Mouse (Mus musculus) thymus, postnatal 14 days (tissue): ENCODE measurements around the gene Sp110.
"Not testable (repeated sequence)": the region's sequence is repeated elsewhere in the genome, so short reads cannot be mapped to it uniquely, and the experiment has no call there.

Experiments
- DNase-seq: peaks from one replicate; pipeline ENCODE4 v3.0.0; 2021

The Sp110 gene

DNA sequence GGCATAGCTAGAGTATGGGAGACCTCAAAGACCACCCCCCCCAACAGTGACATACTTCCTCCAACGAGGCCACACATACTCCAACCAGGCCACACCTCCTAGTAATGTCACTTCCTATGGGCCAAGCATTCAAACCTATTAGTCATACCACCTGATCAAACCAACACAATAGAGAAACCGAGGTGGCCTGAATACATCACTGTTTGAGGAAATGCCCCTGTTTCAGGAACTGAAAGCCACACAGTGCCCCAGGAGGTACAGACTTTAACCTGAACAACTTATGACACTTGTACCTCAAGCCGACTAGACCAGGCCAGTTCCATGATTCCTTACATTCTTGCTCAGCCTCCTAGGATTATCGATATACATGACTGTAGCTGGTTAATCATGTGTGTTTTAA lies 54.8 kb downstream of the Sp110 start:
- not testable (repeated sequence) for DNase-seq

DNA sequence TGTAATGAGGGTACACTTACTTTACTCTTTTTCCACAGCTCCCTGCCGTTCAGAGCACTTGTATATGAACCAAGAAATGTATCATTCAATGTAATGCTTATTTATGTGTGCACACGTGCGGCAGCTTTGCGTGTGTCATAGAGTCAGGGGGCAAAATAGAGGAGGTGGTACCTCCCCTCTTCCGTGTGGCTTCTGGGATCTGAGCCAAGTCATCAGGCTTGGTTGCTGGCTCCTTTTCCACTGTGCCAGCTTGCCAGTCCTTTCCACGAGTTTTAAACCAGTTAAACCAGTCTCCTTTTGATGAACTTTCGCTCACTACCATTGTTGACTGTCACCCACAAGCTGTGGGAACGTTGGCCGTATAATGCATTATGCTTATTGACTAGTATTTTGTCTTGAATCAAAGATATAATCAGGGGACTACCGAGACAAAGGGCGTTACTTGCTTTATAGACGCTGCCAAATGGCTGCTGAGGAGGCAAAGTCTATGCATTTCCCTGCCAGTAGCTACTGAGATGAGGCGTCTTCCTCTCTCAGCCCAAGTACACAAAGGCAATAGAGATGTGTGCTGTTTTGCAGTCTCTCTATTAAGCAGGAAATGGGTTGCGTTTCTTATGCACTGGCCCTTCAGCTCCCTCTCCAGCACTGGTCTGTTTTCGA lies 70.0 kb downstream of the Sp110 start:
- DNase-seq = not testable (repeated sequence)
